Mouse (Mus musculus) stomach, postnatal 0 days (tissue): Measurements from ENCODE around the gene Nepro.

ENCODE experiments used
- CTCF ChIP-seq: IDR thresholded peaks from 2 replicates; pipeline ENCODE4 v1.5.1; 2016; ENCODE audit warnings: antibody characterized with exemption, low read depth, mild to moderate bottlenecking, moderate library complexity
- EP300 ChIP-seq: optimal IDR thresholded peaks from 2 replicates; pipeline ENCODE3; 2016; ENCODE audit warnings: antibody characterized with exemption

DNA sequence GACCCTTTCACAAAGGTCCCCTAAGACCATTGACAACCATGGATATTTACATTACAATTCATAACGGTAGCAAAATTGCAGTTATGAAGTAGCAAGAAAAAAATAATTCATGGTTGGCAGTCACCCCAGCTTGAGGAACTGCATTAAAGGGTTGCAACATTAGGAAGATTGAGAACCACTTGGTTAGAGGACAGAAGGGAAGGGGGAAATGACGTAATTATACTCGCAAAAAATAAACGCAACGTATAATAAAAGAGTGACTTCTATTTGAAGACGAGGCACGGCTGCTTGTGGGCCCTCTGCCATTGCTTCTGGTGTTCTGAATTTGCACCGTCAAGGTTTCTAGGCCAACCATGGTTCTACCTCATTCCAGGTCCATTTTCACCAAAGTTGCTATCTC, 33.6 kb downstream of the Nepro start:
- TF ChIP-seq CTCF: no peak
- no peak for TF ChIP-seq EP300
